Mouse (Mus musculus) spleen, adult 2 months (tissue): ENCODE measurements around the gene Slc16a14. TPM values are rescaled to one million over a fixed set of nuclear protein-coding genes. Genes with fewer than 3 reads are reported as not detected.

ENCODE experiments used
- DNase-seq, 2 experiments: peaks; one replicate each; pipeline versions ENCODE4 v3.0.0 to v3.0.0-alpha.2; 2012 to 2021; ENCODE audit warnings: low spot score in 2 of 2, low read depth in 1 of 2
- H3K27ac ChIP-seq: fragments of 200-500 bp; 2 replicates; pipeline ENCODE4 v1.5.1; 2012; ENCODE audit warnings: low read length, inconsistent platforms; ENCODE audit not compliant: insufficient read depth
- H3K27me3 ChIP-seq: fragments of 200-500 bp; 2 replicates; pipeline ENCODE4 v1.6.1; 2012; ENCODE audit warnings: mild to moderate bottlenecking, moderate library complexity, low read length, inconsistent platforms; ENCODE audit not compliant: control insufficient read depth, insufficient read depth
- H3K36me3 ChIP-seq: fragments of 200-500 bp; 2 replicates; pipeline ENCODE4 v1.6.1; 2012; ENCODE audit warnings: mild to moderate bottlenecking, low read length, inconsistent platforms; ENCODE audit not compliant: control insufficient read depth, insufficient read depth
- H3K4me1 ChIP-seq: fragments of 200-500 bp; 2 replicates; pipeline ENCODE4 v1.6.1; 2011; ENCODE audit warnings: inconsistent platforms; ENCODE audit not compliant: control insufficient read depth, insufficient read depth, insufficient read length
- H3K4me3 ChIP-seq: fragments of 200-500 bp; 2 replicates; pipeline ENCODE4 v1.5.1; 2011; ENCODE audit warnings: mild to moderate bottlenecking, inconsistent platforms; ENCODE audit not compliant: insufficient read depth, insufficient read length; ENCODE audit errors: extremely low read depth
- CTCF ChIP-seq: fragments of 200-500 bp; IDR thresholded peaks from 2 replicates; pipeline ENCODE4 v1.5.1; 2011; ENCODE audit warnings: mild to moderate bottlenecking, inconsistent platforms; ENCODE audit not compliant: insufficient read depth, insufficient read length, insufficient replicate concordance; ENCODE audit errors: extremely low read depth
- POLR2A ChIP-seq: fragments of 200-500 bp; IDR thresholded peaks from 2 replicates; pipeline ENCODE4 v1.6.1; 2011; ENCODE audit warnings: low read depth, low read length, inconsistent platforms
- WGBS: fragments of 180-500 bp; shearing (Covaris S2); methylation state at CpG from one replicate; pipeline ENCODE4 v1.1.7; 2018; 5-methylcytosine and 5-hydroxymethylcytosine counted together
- polyA plus RNA-seq: library from polyadenylated mRNA; depleted of rRNA; stranded (reverse); fragments of >200 nt; gene quantifications from 2 replicates; pipeline ENCODE4 v1.2.3, GENCODE M21; 2012; rRNA removed

The Slc16a14 gene
- polyA plus RNA-seq, 1 experiment: 0.06 TPM

DNA sequence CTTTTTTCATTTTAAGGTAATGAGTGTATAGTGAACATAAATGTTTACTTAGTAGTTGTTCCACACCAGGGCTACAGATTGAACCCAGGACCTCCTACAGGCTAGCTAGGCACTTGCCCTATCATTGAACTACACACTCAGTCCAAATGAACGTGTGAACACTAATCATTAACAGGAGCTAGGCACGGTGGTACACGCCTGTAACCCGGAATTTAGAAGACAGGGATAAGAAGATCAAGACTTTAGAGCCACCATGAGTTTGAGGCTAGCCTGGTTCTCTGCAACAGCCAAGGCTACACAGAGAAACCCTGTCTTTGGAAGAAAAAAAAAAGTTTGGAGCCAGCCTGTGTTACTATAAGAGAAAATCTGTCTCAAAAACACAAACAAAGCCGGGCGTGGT lies 75.3 kb downstream of the Slc16a14 start:
- no peak overlapping the region for H3K27ac ChIP-seq
- WGBS: 90% methylated on average over 6 of the region's 6 CpGs
- TF ChIP-seq POLR2A (no peak), CTCF (no peak)
- no peaks in the 10 kb centered on the region for H3K27me3 ChIP-seq
- DNase-seq: no peak
- no peaks in the 10 kb centered on the region for H3K36me3 ChIP-seq
- no peaks in the 10 kb centered on the region for H3K4me1 ChIP-seq
- H3K4me3 ChIP-seq: no peak overlapping the region

Other genes with a start within 250 kb of the Slc16a14 start
- gene Dner, start 238.9 kb downstream of the Slc16a14 start, polyA plus RNA-seq: 0.08 and 0.14 TPM in 2 replicates
- gene Fbxo36, start 95.3 kb downstream of the Slc16a14 start, polyA plus RNA-seq: 0.50 and 0.53 TPM in 2 replicates
- 13.7 and 18.2 TPM in 2 replicates for gene Trip12, start 94.6 kb downstream of the Slc16a14 start, polyA plus RNA-seq
- not detected in 2 replicates for gene Gm10553, start 165.0 kb upstream of the Slc16a14 start, polyA plus RNA-seq
- 1.2 and 1.4 TPM in 2 replicates for gene A530032D15Rik, start 174.7 kb upstream of the Slc16a14 start, polyA plus RNA-seq